Mouse (Mus musculus) brain, embryonic 14.5 days (tissue): ENCODE results near the gene Melk. TPM values are rescaled to one million over a fixed set of nuclear protein-coding genes. Genes with fewer than 3 reads are reported as not detected.

Source experiments
- DNase-seq: peaks from one replicate; pipeline ENCODE4 v3.0.0-alpha.2; 2011; ENCODE audit warnings: low read depth
- CTCF ChIP-seq: fragments of 200-500 bp; IDR thresholded peaks from 2 replicates; pipeline ENCODE4 v1.5.1; 2012; ENCODE audit warnings: inconsistent platforms, mild to moderate bottlenecking, moderate library complexity, borderline replicate concordance; ENCODE audit not compliant: insufficient read depth, insufficient read length; ENCODE audit errors: extremely low read depth
- POLR2A ChIP-seq: fragments of 200-500 bp; IDR thresholded peaks from 2 replicates; pipeline ENCODE4 v1.6.1; 2012; ENCODE audit warnings: mild to moderate bottlenecking, inconsistent platforms, borderline replicate concordance; ENCODE audit not compliant: poor library complexity, insufficient read depth, insufficient read length, severe bottlenecking; ENCODE audit errors: extremely low read depth
- polyA plus RNA-seq: library from polyadenylated mRNA; depleted of rRNA; stranded (reverse); fragments of >200 nt; gene quantifications from 2 replicates; pipeline ENCODE4 v1.2.3, GENCODE M21; 2012; rRNA removed

The Melk gene
- polyA plus RNA-seq, 1 experiment: 9.4 TPM

GRCm38 (mm10) chr4:44361670-44362069 is 61.0 kb downstream of the Melk start:
- TF ChIP-seq POLR2A (no peak), CTCF (no peak)
- DNase-seq: no peak

GRCm38 (mm10) chr4:44363434-44364013 is 62.8 kb downstream of the Melk start:
- DNase-seq: peak; percentile 62
- no peak for TF ChIP-seq CTCF
- no peak for TF ChIP-seq POLR2A

GRCm38 (mm10) chr4:44392231-44393216 is 91.8 kb downstream of the Melk start:
- peak; percentile 59 for DNase-seq
- TF ChIP-seq CTCF (no peak), POLR2A (no peak)

- peak; percentile 86 for TF ChIP-seq CTCF
- no peak for TF ChIP-seq POLR2A
- DNase-seq: peak; percentile 62
Measured at GRCm38 (mm10) chr4:44402607-44403006, 101.9 kb downstream of the Melk start.

- TF ChIP-seq POLR2A: no peak
- TF ChIP-seq CTCF: no peak
- no peak for DNase-seq
Measured at GRCm38 (mm10) chr4:44404487-44404886, 103.8 kb downstream of the Melk start.

Other genes starting within 250 kb of the Melk start
- 13.2 and 20.7 TPM in 2 replicates for gene Gne, start 216.7 kb upstream of the Melk start, polyA plus RNA-seq
- gene Rnf38, start 67.1 kb upstream of the Melk start, polyA plus RNA-seq: 284 and 293 TPM in 2 replicates